Mouse (Mus musculus): ENCODE results near the gene Sccpdh.

GRCm38 (mm10) chr1:179632746-179633413, 35.1 kb upstream of the Sccpdh start:
- TF ChIP-seq GATA1 (IDR thresholded peaks at IDR 0.05; ENCODE audit: borderline replicate concordance, low read length) (no peak), FLI1 (IDR thresholded peaks at IDR 0.05; ENCODE audit: low read length) (no peak)
